Mouse (Mus musculus) kidney, embryonic 15.5 days (tissue): ENCODE measurements at regions not wholly inside any gene's neighbourhood (a gene's known extent, or its start where the extent isn't known, plus 50 kb on each side); places are given as distances from the start of the nearest gene placed in this dataset.

ENCODE experiments used
- ATAC-seq: fragments of 200-750 bp; cut with Nextera tagmentation; replicated peaks from 2 replicates; pipeline ENCODE4 v1.8.0; 2017; ENCODE audit warnings: moderate TSS enrichment; ENCODE audit not compliant: low FRiP score
- H3K27ac ChIP-seq: fragments of 300-500 bp; sonication (generic); 2 replicates; pipeline ENCODE4 v1.5.1; 2015; ENCODE audit warnings: mild to moderate bottlenecking, inconsistent platforms
- H3K27me3 ChIP-seq: fragments of 300-500 bp; sonication (generic); 2 replicates; pipeline ENCODE4 v1.6.1; 2015; ENCODE audit warnings: inconsistent platforms
- H3K36me3 ChIP-seq: fragments of 300-500 bp; sonication (generic); 2 replicates; pipeline ENCODE4 v1.6.1; 2015; ENCODE audit warnings: inconsistent platforms
- H3K4me1 ChIP-seq: fragments of 300-500 bp; sonication (generic); 2 replicates; pipeline ENCODE4 v1.6.1; 2015; ENCODE audit warnings: inconsistent platforms
- H3K4me2 ChIP-seq: fragments of 300-500 bp; sonication (generic); 2 replicates; pipeline ENCODE4 v1.6.1; 2015; ENCODE audit warnings: moderate library complexity, mild to moderate bottlenecking, inconsistent platforms
- H3K4me3 ChIP-seq: fragments of 300-500 bp; sonication (generic); replicated peaks from 2 replicates; pipeline ENCODE4 v1.5.1; 2015; ENCODE audit warnings: mild to moderate bottlenecking, inconsistent platforms
- H3K9ac ChIP-seq: fragments of 300-500 bp; sonication (generic); 2 replicates; pipeline ENCODE4 v1.6.1; 2015; ENCODE audit warnings: mild to moderate bottlenecking, inconsistent platforms
- H3K9me3 ChIP-seq: fragments of 300-500 bp; sonication (generic); replicated peaks from 2 replicates; pipeline ENCODE4 v1.6.1; 2016; ENCODE audit warnings: inconsistent platforms
- WGBS: fragments of 180-500 bp; shearing (Covaris S2); methylation state at CpG from one replicate; pipeline ENCODE4 v1.1.7; 2015; ENCODE audit warnings: mixed read lengths; 5-methylcytosine and 5-hydroxymethylcytosine counted together

GRCm38 (mm10) chr3:39928421-39928820 is 602.7 kb upstream of the Intu start:
- 81% methylated on average over 2 of the region's 2 CpGs for WGBS
- Histone ChIP-seq H3K4me1 (no peaks in the 10 kb centered on the region), H3K9me3 (no peaks in the 10 kb centered on the region), H3K27ac (no peak overlapping the region), H3K27me3 (no peaks in the 10 kb centered on the region), H3K36me3 (no peaks in the 10 kb centered on the region), H3K4me2 (no peak overlapping the region), H3K9ac (no peak overlapping the region), H3K4me3 (no peak overlapping the region)
- ATAC-seq: 0 out of 2 replicates have a peak, but pooled peaks have one; percentile 29

GRCm38 (mm10) chr3:39933372-39933771 is 597.7 kb upstream of the Intu start:
- Histone ChIP-seq H3K27ac (no peak overlapping the region), H3K4me2 (no peak overlapping the region), H3K9me3 (no peaks in the 10 kb centered on the region), H3K4me1 (no peaks in the 10 kb centered on the region), H3K9ac (no peak overlapping the region), H3K36me3 (no peaks in the 10 kb centered on the region), H3K4me3 (no peak overlapping the region), H3K27me3 (no peaks in the 10 kb centered on the region)
- ATAC-seq: no peak
- 85% methylated on average over 3 of the region's 3 CpGs for WGBS

DNA sequence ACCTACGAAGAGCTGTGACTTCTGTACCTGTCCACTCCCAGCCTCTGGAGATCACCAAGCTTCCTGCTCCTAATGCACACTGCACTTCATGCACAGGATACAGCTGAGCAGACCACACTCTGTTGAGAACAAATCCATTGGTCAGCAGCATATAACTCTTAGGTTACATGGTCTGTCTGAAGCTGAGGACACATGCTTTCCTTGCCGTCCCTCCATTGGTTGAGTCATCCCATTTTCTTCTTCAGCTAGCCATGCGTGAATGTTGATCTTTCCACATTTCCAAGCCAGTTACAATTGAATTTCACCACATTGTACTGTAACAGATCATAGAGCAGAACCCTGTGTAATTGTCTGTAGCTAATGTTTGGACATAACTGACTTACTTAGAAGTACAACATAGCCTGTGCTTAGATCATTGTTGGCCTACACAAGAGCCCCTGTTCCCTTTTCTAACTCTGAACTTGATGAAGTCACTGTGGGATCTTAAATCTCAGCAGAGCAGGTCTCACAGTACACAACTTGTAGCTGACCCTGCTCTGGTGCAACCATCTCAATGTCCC is 593.3 kb upstream of the Intu start:
- 86% methylated on average over 3 of the region's 3 CpGs for WGBS

GRCm38 (mm10) chr3:39944581-39944980 is 586.5 kb upstream of the Intu start:
- no peaks in the 10 kb centered on the region for H3K36me3 ChIP-seq
- H3K27ac ChIP-seq: no peak overlapping the region
- no peaks in the 10 kb centered on the region for H3K9me3 ChIP-seq
- no peaks in the 10 kb centered on the region for H3K27me3 ChIP-seq
- no peak; the same call in 1 of the 2 replicates for ATAC-seq
- H3K4me2 ChIP-seq: no peak overlapping the region
- H3K4me3 ChIP-seq: no peak overlapping the region
- no peak overlapping the region for H3K9ac ChIP-seq
- WGBS: 52% methylated on average over 3 of the region's 3 CpGs
- H3K4me1 ChIP-seq: no peaks in the 10 kb centered on the region

More for the DNA sequence above, 593.3 kb upstream of the Intu start:
- H3K4me2 ChIP-seq: no peak overlapping the region
- no peak overlapping the region for H3K27ac ChIP-seq
- no peaks in the 10 kb centered on the region for H3K27me3 ChIP-seq
- H3K9ac ChIP-seq: no peak overlapping the region
- H3K4me3 ChIP-seq: no peak overlapping the region
- no peaks in the 10 kb centered on the region for H3K9me3 ChIP-seq
- no peak for ATAC-seq
- no peaks in the 10 kb centered on the region for H3K36me3 ChIP-seq
- H3K4me1 ChIP-seq: no peaks in the 10 kb centered on the region

DNA sequence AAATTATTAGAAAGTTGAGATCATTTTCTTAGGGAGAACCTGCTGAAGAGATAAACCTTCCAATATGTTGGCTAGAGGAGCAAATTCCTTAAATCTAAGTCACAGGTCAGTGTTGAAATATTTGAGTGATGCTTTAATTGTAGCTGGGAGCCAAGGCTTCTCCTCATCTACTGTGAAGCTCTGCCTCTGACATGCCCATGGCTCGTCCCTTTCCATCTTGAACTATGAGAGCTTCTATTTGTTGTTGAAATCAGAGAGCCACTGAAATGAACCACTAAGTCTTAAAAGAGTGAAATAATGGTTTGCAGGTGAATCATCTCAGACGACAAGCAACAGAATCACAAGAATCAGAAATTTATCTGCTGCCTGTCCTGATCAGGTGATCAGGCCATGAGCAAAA is 579.0 kb upstream of the Intu start:
- H3K27me3 ChIP-seq: no peaks in the 10 kb centered on the region
- no peaks in the 10 kb centered on the region for H3K36me3 ChIP-seq
- no peak overlapping the region for H3K4me2 ChIP-seq
- ATAC-seq: no peak
- 72% methylated on average over 2 of the region's 2 CpGs for WGBS
- H3K9ac ChIP-seq: no peak overlapping the region
- H3K27ac ChIP-seq: no peak overlapping the region
- H3K9me3 ChIP-seq: peaks cover 9% of the 10 kb centered on the region; the same call in 1 of the 2 replicates
- H3K4me3 ChIP-seq: no peak overlapping the region
- no peaks in the 10 kb centered on the region for H3K4me1 ChIP-seq

DNA sequence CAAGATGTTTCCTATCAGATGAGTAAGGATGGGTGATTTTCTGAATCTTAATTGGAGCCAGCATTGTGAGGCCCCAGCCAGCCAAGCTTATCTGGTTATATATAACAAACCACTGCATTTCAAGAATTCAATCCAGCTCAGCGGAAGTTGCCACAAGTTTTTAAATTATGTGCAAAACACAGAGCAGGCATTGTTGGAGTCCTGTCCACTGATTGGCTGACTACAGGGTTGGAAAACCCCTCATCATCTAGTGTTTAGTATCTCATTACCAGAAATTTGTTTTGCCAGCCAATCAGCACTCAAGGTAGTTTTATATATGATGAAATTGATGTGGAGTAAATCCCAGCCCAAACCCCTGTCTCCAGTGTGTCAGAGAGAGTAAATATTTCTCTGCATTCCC is 578.5 kb upstream of the Intu start:
- H3K36me3 ChIP-seq: no peaks in the 10 kb centered on the region
- no peak overlapping the region for H3K9ac ChIP-seq
- 74% methylated on average over 1 of the region's 1 CpGs for WGBS
- H3K4me1 ChIP-seq: no peaks in the 10 kb centered on the region
- H3K27me3 ChIP-seq: no peaks in the 10 kb centered on the region
- no peak overlapping the region for H3K4me2 ChIP-seq
- ATAC-seq: no peak
- no peak overlapping the region for H3K4me3 ChIP-seq
- no peak overlapping the region for H3K27ac ChIP-seq
- H3K9me3 ChIP-seq: peaks cover 9% of the 10 kb centered on the region; the same call in 1 of the 2 replicates

GRCm38 (mm10) chr3:39961836-39962640 is 569.0 kb upstream of the Intu start:
- Histone ChIP-seq H3K4me1 (no peaks in the 10 kb centered on the region), H3K27ac (no peak overlapping the region), H3K4me3 (no peak overlapping the region), H3K9ac (no peak overlapping the region), H3K36me3 (no peaks in the 10 kb centered on the region), H3K27me3 (no peaks in the 10 kb centered on the region), H3K9me3 (no peaks in the 10 kb centered on the region), H3K4me2 (no peak overlapping the region)
- ATAC-seq: no peak
- 37% methylated on average over 7 of the region's 7 CpGs for WGBS

- Histone ChIP-seq H3K36me3 (no peaks in the 10 kb centered on the region), H3K4me2 (no peak overlapping the region), H3K27me3 (no peaks in the 10 kb centered on the region), H3K4me1 (no peaks in the 10 kb centered on the region), H3K9me3 (no peaks in the 10 kb centered on the region), H3K4me3 (no peak overlapping the region), H3K27ac (no peak overlapping the region), H3K9ac (no peak overlapping the region)
- no peak for ATAC-seq
- 95% methylated on average over 2 of the region's 2 CpGs for WGBS
These were observed 565.7 kb upstream of the Intu start for GRCm38 (mm10) chr3:39965431-39965830.

GRCm38 (mm10) chr3:39966390-39966789 is 564.7 kb upstream of the Intu start:
- Histone ChIP-seq H3K27me3 (no peaks in the 10 kb centered on the region), H3K9me3 (no peaks in the 10 kb centered on the region), H3K36me3 (no peaks in the 10 kb centered on the region), H3K9ac (no peak overlapping the region), H3K4me3 (no peak overlapping the region), H3K27ac (no peak overlapping the region), H3K4me1 (no peaks in the 10 kb centered on the region), H3K4me2 (no peak overlapping the region)
- ATAC-seq: no peak
- WGBS: 92% methylated on average over 2 of the region's 2 CpGs

GRCm38 (mm10) chr3:39976937-39977336 is 554.1 kb upstream of the Intu start:
- Histone ChIP-seq H3K9me3 (no peaks in the 10 kb centered on the region), H3K27me3 (no peaks in the 10 kb centered on the region), H3K4me3 (no peak overlapping the region), H3K4me1 (no peaks in the 10 kb centered on the region), H3K4me2 (no peak overlapping the region), H3K27ac (no peak overlapping the region), H3K9ac (no peak overlapping the region), H3K36me3 (no peaks in the 10 kb centered on the region)
- WGBS: 92% methylated on average over 2 of the region's 2 CpGs
- ATAC-seq: no peak

- no peaks in the 10 kb centered on the region for H3K27me3 ChIP-seq
- no peak overlapping the region for H3K27ac ChIP-seq
- no peak overlapping the region for H3K9ac ChIP-seq
- no peaks in the 10 kb centered on the region for H3K36me3 ChIP-seq
- no peak for ATAC-seq
- 33% methylated on average over 3 of the region's 3 CpGs for WGBS
- no peaks in the 10 kb centered on the region for H3K4me1 ChIP-seq
- no peak overlapping the region for H3K4me2 ChIP-seq
- H3K4me3 ChIP-seq: no peak overlapping the region
- H3K9me3 ChIP-seq: no peaks in the 10 kb centered on the region
These were observed 552.0 kb upstream of the Intu start for GRCm38 (mm10) chr3:39978916-39979679.

GRCm38 (mm10) chr3:39982656-39983055 is 548.4 kb upstream of the Intu start:
- Histone ChIP-seq H3K4me2 (no peak overlapping the region), H3K27ac (no peak overlapping the region), H3K4me3 (no peak overlapping the region), H3K9me3 (no peaks in the 10 kb centered on the region), H3K4me1 (no peaks in the 10 kb centered on the region), H3K36me3 (no peaks in the 10 kb centered on the region), H3K27me3 (no peaks in the 10 kb centered on the region), H3K9ac (no peak overlapping the region)
- no peak for ATAC-seq
